Mouse (Mus musculus): Measurements from ENCODE around the gene Fgfr1op. TPM values are rescaled to one million over a fixed set of nuclear protein-coding genes. Genes with fewer than 3 reads are reported as not detected.
"Not testable (repeated sequence)": the region's sequence is repeated elsewhere in the genome, so short reads cannot be mapped to it uniquely, and the experiment has no call there.

Fgfr1op gene
- polyA plus RNA-seq (2012) = 0.11 and 0.26 TPM in 2 replicates

- H3K27me3 ChIP-seq (ENCODE audit: control insufficient read depth); H3K9me3 ChIP-seq (ENCODE audit: control insufficient read depth, low read length); H3K4me1 ChIP-seq (ENCODE audit: control insufficient read depth): not testable (repeated sequence)
- Histone ChIP-seq H3K36me3 (ENCODE audit: control insufficient read depth) (peaks cover 18% of the 10 kb centered on the region), H3K4me3 (replicated peaks) (peak within 1 kb of the TSS; percentile 64)
Measured at GRCm38 (mm10) chr17:8164701-8165607, at the start of gene Fgfr1op. TSS of gene Fgfr1op (plus strand) at chr17:8165501.

- H3K9me3 ChIP-seq (ENCODE audit: control insufficient read depth, low read length); H3K4me1 ChIP-seq (ENCODE audit: control insufficient read depth); H3K27me3 ChIP-seq (ENCODE audit: control insufficient read depth); H3K4me3 ChIP-seq (replicated peaks); H3K36me3 ChIP-seq (ENCODE audit: control insufficient read depth): not testable (repeated sequence)
Measured at GRCm38 (mm10) chr17:8116378-8116777, 48.9 kb upstream of the Fgfr1op start.

GRCm38 (mm10) chr17:8116928-8117327 is 48.4 kb upstream of the Fgfr1op start:
- H3K4me3 ChIP-seq (replicated peaks); H3K36me3 ChIP-seq (ENCODE audit: control insufficient read depth); H3K27me3 ChIP-seq (ENCODE audit: control insufficient read depth); H3K9me3 ChIP-seq (ENCODE audit: control insufficient read depth, low read length); H3K4me1 ChIP-seq (ENCODE audit: control insufficient read depth): not testable (repeated sequence)

- not testable (repeated sequence) for H3K4me3 ChIP-seq (replicated peaks); H3K4me1 ChIP-seq (ENCODE audit: control insufficient read depth)
Measured at GRCm38 (mm10) chr17:8122974-8123373, 42.3 kb upstream of the Fgfr1op start.

GRCm38 (mm10) chr17:8124586-8124985 is 40.7 kb upstream of the Fgfr1op start:
- H3K9me3 ChIP-seq (ENCODE audit: control insufficient read depth, low read length); H3K27me3 ChIP-seq (ENCODE audit: control insufficient read depth); H3K4me3 ChIP-seq (replicated peaks): not testable (repeated sequence)

More at GRCm38 (mm10) chr17:8122974-8123373, 42.3 kb upstream of the Fgfr1op start:
- not testable (repeated sequence) for H3K36me3 ChIP-seq (ENCODE audit: control insufficient read depth); H3K27me3 ChIP-seq (ENCODE audit: control insufficient read depth); H3K9me3 ChIP-seq (ENCODE audit: control insufficient read depth, low read length)

GRCm38 (mm10) chr17:8128326-8128993 is 36.8 kb upstream of the Fgfr1op start:
- H3K27me3 ChIP-seq (ENCODE audit: control insufficient read depth); H3K36me3 ChIP-seq (ENCODE audit: control insufficient read depth); H3K4me3 ChIP-seq (replicated peaks): not testable (repeated sequence)

More at GRCm38 (mm10) chr17:8124586-8124985, 40.7 kb upstream of the Fgfr1op start:
- not testable (repeated sequence) for H3K4me1 ChIP-seq (ENCODE audit: control insufficient read depth); H3K36me3 ChIP-seq (ENCODE audit: control insufficient read depth)

GRCm38 (mm10) chr17:8129578-8129977 is 35.7 kb upstream of the Fgfr1op start:
- H3K9me3 ChIP-seq (ENCODE audit: control insufficient read depth, low read length); H3K4me1 ChIP-seq (ENCODE audit: control insufficient read depth); H3K36me3 ChIP-seq (ENCODE audit: control insufficient read depth); H3K4me3 ChIP-seq (replicated peaks); H3K27me3 ChIP-seq (ENCODE audit: control insufficient read depth): not testable (repeated sequence)

More at GRCm38 (mm10) chr17:8128326-8128993, 36.8 kb upstream of the Fgfr1op start:
- not testable (repeated sequence) for H3K9me3 ChIP-seq (ENCODE audit: control insufficient read depth, low read length); H3K4me1 ChIP-seq (ENCODE audit: control insufficient read depth)

- not testable (repeated sequence) for H3K27me3 ChIP-seq (ENCODE audit: control insufficient read depth); H3K9me3 ChIP-seq (ENCODE audit: control insufficient read depth, low read length); H3K4me1 ChIP-seq (ENCODE audit: control insufficient read depth); H3K36me3 ChIP-seq (ENCODE audit: control insufficient read depth); H3K4me3 ChIP-seq (replicated peaks)
Measured at GRCm38 (mm10) chr17:8130849-8131248, 34.5 kb upstream of the Fgfr1op start.

- H3K9me3 ChIP-seq (ENCODE audit: control insufficient read depth, low read length); H3K36me3 ChIP-seq (ENCODE audit: control insufficient read depth); H3K4me3 ChIP-seq (replicated peaks); H3K27me3 ChIP-seq (ENCODE audit: control insufficient read depth); H3K4me1 ChIP-seq (ENCODE audit: control insufficient read depth): not testable (repeated sequence)
Measured at GRCm38 (mm10) chr17:8138116-8138515, 27.2 kb upstream of the Fgfr1op start.

- not testable (repeated sequence) for H3K4me1 ChIP-seq (ENCODE audit: control insufficient read depth)
Measured at GRCm38 (mm10) chr17:8140210-8140609, 25.1 kb upstream of the Fgfr1op start.

GRCm38 (mm10) chr17:8143802-8144673 is 21.3 kb upstream of the Fgfr1op start:
- not testable (repeated sequence) for H3K36me3 ChIP-seq (ENCODE audit: control insufficient read depth); H3K9me3 ChIP-seq (ENCODE audit: control insufficient read depth, low read length); H3K4me3 ChIP-seq (replicated peaks); H3K4me1 ChIP-seq (ENCODE audit: control insufficient read depth); H3K27me3 ChIP-seq (ENCODE audit: control insufficient read depth)

More at GRCm38 (mm10) chr17:8140210-8140609, 25.1 kb upstream of the Fgfr1op start:
- not testable (repeated sequence) for H3K9me3 ChIP-seq (ENCODE audit: control insufficient read depth, low read length); H3K4me3 ChIP-seq (replicated peaks); H3K36me3 ChIP-seq (ENCODE audit: control insufficient read depth); H3K27me3 ChIP-seq (ENCODE audit: control insufficient read depth)

GRCm38 (mm10) chr17:8146931-8147330 is 18.4 kb upstream of the Fgfr1op start:
- peak overlapping the region; percentile 54 for H3K4me3 ChIP-seq (replicated peaks)
- H3K4me1 ChIP-seq (ENCODE audit: control insufficient read depth); H3K9me3 ChIP-seq (ENCODE audit: control insufficient read depth, low read length); H3K36me3 ChIP-seq (ENCODE audit: control insufficient read depth); H3K27me3 ChIP-seq (ENCODE audit: control insufficient read depth): not testable (repeated sequence)

- peak within 1 kb of the TSS; percentile 54 for H3K4me3 ChIP-seq (replicated peaks)
- H3K36me3 ChIP-seq (ENCODE audit: control insufficient read depth); H3K9me3 ChIP-seq (ENCODE audit: control insufficient read depth, low read length); H3K27me3 ChIP-seq (ENCODE audit: control insufficient read depth); H3K4me1 ChIP-seq (ENCODE audit: control insufficient read depth): not testable (repeated sequence)
Measured at GRCm38 (mm10) chr17:8147439-8148316, 17.6 kb upstream of the Fgfr1op start, which contains the start of the genes Gm49673 and Rnaset2a. TSS of gene Gm49673 (minus strand) at chr17:8147788. TSS of gene Rnaset2a (minus strand) at chr17:8148097.

All from erythroblast, embryonic 14.5 days (primary cell).